Mouse (Mus musculus): ENCODE results near the gene Sept1.

- TF ChIP-seq CTCF (IDR thresholded peaks at IDR 0.05; ENCODE audit: low read depth, low read length), result no peak
- TF ChIP-seq POLR2A (IDR thresholded peaks at IDR 0.05; ENCODE audit: extremely low read depth, insufficient read depth, low read length), result no peak
These were observed 9.8 kb downstream of the Sept1 start for GRCm38 (mm10) chr7:127223106-127223505.

All from liver, adult 2 months (tissue).